Mouse (Mus musculus): Measurements from ENCODE around the gene Napa. TPM values are rescaled to one million over a fixed set of nuclear protein-coding genes. Genes with fewer than 3 reads are reported as not detected.

The Napa gene
- polyA plus RNA-seq (2017; shearing (Covaris generic)): 100 to 1,000 TPM; 196 to 249 TPM

DNA sequence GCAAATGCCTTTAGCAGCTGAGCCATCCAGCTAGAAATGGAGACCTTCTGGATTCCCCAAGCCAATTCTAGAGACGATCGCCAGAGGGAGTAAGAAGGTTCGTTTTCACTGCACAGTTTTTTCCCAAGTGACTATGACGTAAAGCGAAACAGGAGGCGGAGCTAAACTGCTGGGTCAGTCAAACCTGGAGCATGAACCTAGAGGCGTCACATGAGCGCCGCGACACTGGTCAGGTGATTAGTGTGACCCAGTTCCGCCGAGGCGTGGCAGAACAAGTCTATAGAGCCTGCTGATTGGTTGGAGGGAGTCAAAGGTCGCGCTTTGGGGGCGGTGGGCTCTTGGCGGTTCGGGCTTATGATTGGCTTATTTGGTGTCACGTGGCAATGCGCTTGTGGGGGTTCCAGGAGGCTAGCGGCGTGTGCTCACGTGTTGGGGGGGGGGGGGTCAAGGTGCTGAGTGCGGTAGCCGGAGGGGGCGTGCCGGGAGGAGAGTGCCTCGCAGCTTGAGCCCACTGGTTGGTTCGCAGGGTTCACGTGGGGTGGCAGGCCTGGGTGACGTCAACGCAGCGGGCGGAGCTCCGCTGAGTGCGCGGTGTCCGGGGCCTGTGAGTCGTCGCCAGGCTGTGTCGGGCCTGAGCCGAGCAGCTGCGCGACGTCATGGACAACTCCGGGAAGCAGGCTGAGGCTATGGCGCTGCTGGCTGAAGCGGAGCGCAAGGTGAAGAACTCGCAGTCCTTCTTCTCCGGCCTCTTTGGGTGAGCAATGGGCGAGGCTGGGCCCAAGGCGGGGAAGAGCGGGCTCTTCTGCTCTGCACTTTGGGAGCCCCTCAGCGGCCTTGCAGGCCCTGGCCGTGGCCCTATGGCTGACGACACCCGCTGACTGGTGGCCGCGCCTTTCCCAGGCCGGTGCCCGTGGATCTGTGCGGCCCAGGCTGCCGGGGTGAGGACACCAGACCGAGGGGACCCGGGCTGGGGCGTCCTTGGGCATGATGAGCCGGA, at the start of gene Napa:
Gene Napa (plus strand): TSS at position 438 of the 997 bp plus-strand sequence.

DNA sequence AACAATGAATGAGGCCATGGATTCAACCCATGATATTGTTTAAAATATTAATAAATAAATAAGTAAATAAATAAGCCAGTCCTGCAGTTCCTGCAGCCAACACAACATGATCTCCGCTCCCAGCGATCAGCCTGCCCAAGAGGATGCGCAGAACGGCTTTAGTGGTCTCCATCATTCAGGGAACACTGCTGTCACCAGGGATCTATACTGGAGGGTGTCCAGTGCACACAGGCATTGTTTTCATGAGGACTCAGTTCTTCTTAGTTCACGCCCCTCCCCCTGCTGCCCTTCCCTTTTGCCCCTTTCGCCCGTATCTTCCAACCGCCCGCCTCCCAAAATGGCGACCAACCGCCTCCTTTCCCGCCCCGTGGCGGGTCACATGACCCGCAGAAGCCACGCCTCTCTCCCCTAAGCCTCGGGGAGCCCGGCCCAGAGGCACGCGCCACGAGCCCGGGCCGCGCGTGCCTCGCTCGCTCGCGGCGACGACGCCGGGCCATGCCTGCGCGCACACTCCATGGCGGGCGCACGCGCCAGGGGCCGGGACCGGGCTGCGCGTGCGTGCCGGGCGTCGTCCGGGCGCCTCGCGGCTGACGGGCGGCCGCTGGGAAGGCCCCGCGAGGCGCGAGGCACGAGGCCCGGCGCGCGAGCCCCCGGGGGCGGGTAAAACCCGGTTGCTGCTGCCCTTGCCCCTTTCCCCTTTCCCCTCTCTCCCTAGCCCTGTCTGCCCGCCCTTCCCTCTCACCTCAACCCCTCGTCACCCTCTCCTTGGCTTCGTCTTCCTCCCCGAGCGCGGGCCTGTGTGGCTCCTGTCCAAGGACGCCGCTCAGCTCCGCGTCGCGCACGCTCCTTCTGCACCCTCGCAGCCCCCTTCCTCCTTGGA, 36.8 kb upstream of the Napa start, which contains the start of gene Zfp541:
Gene Zfp541 (plus strand): TSS at position 596 of the 880 bp plus-strand sequence.

DNA sequence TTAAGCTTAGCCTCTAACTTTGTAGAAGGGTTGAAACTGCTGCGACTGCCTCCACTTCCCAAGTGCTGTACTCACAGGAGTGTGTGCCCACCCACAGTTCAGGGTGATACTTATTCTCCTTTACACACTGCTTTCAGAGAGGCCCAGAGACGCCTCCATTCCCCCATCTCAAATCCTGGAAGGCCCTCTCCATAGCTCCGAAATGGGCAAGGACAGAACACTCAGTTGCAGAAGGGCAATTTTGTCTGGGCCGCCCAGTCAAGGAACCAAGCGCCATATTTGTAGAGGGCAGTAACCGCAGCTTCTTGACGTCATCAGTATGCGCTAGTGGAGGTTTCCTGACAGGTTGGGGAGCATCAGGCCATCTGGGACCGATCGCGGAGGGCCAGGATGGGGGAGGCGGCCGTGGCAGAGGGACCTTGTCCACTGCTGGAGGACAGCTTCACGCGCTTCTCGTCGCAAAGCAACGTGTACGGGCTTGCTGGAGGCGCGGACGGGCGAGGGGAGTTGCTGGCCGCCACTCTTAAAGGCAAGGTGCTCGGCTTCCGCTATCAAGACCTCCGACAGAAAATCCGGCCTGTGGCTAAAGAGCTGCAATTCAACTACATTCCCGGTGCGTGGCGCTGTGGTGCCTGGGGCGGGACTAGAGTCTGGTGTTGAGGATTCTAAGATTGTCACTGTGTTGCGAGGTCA, 21.5 kb downstream of the Napa start, which contains the start of gene Kptn:
Gene Kptn (plus strand): TSS at position 327 of the 693 bp plus-strand sequence.

GRCm38 (mm10) chr7:16129421-16129845, 31.2 kb downstream of the Napa start, which contains the start of gene Slc8a2:
Gene Slc8a2, plus strand, starts transcription at chr7:16129826.

Other genes with a start within 250 kb of the Napa start
- gene Crx, start 218.5 kb upstream of the Napa start, polyA plus RNA-seq (2017; shearing (Covaris generic)): not detected
- gene Crxos, start 215.8 kb upstream of the Napa start, polyA plus RNA-seq (2017; shearing (Covaris generic)): 1 to 10 TPM in 1 of 2 experiments, under 1 TPM in 1; 0.12 to 1.3 TPM
- gene Selenow, start 176.1 kb upstream of the Napa start, polyA plus RNA-seq (2017; shearing (Covaris generic)): 100 to 1,000 TPM; 494 to 577 TPM
- 100 to 1,000 TPM; 357 to 382 TPM for gene Nop53, start 152.4 kb upstream of the Napa start, polyA plus RNA-seq (2017; shearing (Covaris generic))
- under 1 TPM; 0.12 to 0.14 TPM for gene Ehd2, start 130.9 kb upstream of the Napa start, polyA plus RNA-seq (2017; shearing (Covaris generic))
- gene Bicra, start 50.5 kb upstream of the Napa start, polyA plus RNA-seq (2017; shearing (Covaris generic)): 1 to 10 TPM; 5.8 to 9.3 TPM
- under 1 TPM; 0.07 to 0.28 TPM for gene Zfp541, start 36.6 kb upstream of the Napa start, polyA plus RNA-seq (2017; shearing (Covaris generic))
- 10 to 100 TPM; 23.7 to 47.3 TPM for gene Kptn, start 21.4 kb downstream of the Napa start, polyA plus RNA-seq (2017; shearing (Covaris generic))
- under 1 TPM in 1 of 2 experiments, not detected in 1; 0.07 TPM for gene Slc8a2, start 31.4 kb downstream of the Napa start, polyA plus RNA-seq (2017; shearing (Covaris generic))
- gene Meis3, start 76.6 kb downstream of the Napa start, polyA plus RNA-seq (2017; shearing (Covaris generic)): 10 to 100 TPM; 80.6 to 82.7 TPM
- 10 to 100 TPM; 31.8 to 34.5 TPM for gene Dhx34, start 123.6 kb downstream of the Napa start, polyA plus RNA-seq (2017; shearing (Covaris generic))
- gene C5ar2, start 145.7 kb downstream of the Napa start, polyA plus RNA-seq (2017; shearing (Covaris generic)): under 1 TPM; 0.06 to 0.49 TPM
- not detected for gene C5ar1, start 161.1 kb downstream of the Napa start, polyA plus RNA-seq (2017; shearing (Covaris generic))
- 1 to 10 TPM; 4.9 to 6.0 TPM for gene Inafm1, start 175.2 kb downstream of the Napa start, polyA plus RNA-seq (2017; shearing (Covaris generic))
- 10 to 100 TPM; 57.1 to 66.6 TPM for gene Ccdc9, start 188.3 kb downstream of the Napa start, polyA plus RNA-seq (2017; shearing (Covaris generic))
- 10 to 100 TPM; 29.1 to 34.7 TPM for gene Bbc3, start 209.9 kb downstream of the Napa start, polyA plus RNA-seq (2017; shearing (Covaris generic))